Mouse (Mus musculus): ENCODE measurements around the gene Ube2l3.

- TF ChIP-seq TAL1 (IDR thresholded peaks at IDR 0.05; ENCODE audit: low read length) (no peak), GATA1 (IDR thresholded peaks at IDR 0.05; ENCODE audit: low read length) (no peak)
These were observed 80.9 kb downstream of the Ube2l3 start for GRCm38 (mm10) chr16:17121569-17121968.
